Mouse (Mus musculus) testis, adult 2 months (tissue): ENCODE results near the gene Kcnc1. TPM values are rescaled to one million over a fixed set of nuclear protein-coding genes. Genes with fewer than 3 reads are reported as not detected.

Experiments used
- H3K27ac ChIP-seq: fragments of 200-500 bp; 2 replicates; pipeline ENCODE4 v1.5.1; 2012; ENCODE audit warnings: low read depth, low read length; ENCODE audit not compliant: control insufficient read depth, insufficient read depth
- H3K27me3 ChIP-seq: fragments of 200-500 bp; 2 replicates; pipeline ENCODE4 v1.6.1; 2012; ENCODE audit warnings: mild to moderate bottlenecking, low read length, moderate library complexity; ENCODE audit not compliant: control insufficient read depth, insufficient read depth
- H3K36me3 ChIP-seq: fragments of 200-500 bp; 2 replicates; pipeline ENCODE4 v1.6.1; 2012; ENCODE audit warnings: mild to moderate bottlenecking, low read length; ENCODE audit not compliant: control insufficient read depth, insufficient read depth
- H3K4me1 ChIP-seq: fragments of 200-500 bp; 2 replicates; pipeline ENCODE4 v1.6.1; 2012; ENCODE audit warnings: low read length; ENCODE audit not compliant: control insufficient read depth, insufficient read depth
- H3K4me3 ChIP-seq: fragments of 200-500 bp; 2 replicates; pipeline ENCODE4 v1.5.1; 2012; ENCODE audit warnings: low read depth, mild to moderate bottlenecking, low read length, moderate library complexity, mixed read lengths; ENCODE audit not compliant: control insufficient read depth
- CTCF ChIP-seq: fragments of 200-500 bp; IDR thresholded peaks from 2 replicates; pipeline ENCODE4 v1.5.1; 2012; ENCODE audit warnings: low read depth, mild to moderate bottlenecking, inconsistent platforms, low read length, moderate library complexity; ENCODE audit not compliant: control insufficient read depth, insufficient read depth, insufficient replicate concordance
- POLR2A ChIP-seq: fragments of 200-500 bp; IDR thresholded peaks from 2 replicates; pipeline ENCODE4 v1.6.1; 2012; ENCODE audit warnings: low read depth, mild to moderate bottlenecking, inconsistent platforms, low read length, moderate library complexity; ENCODE audit not compliant: control insufficient read depth
- polyA plus RNA-seq: library from polyadenylated mRNA; depleted of rRNA; stranded (reverse); fragments of >200 nt; gene quantifications from 2 replicates; pipeline ENCODE4 v1.2.3, GENCODE M21; 2012

Kcnc1 gene
- polyA plus RNA-seq, 1 experiment = 14.6 TPM

- TF ChIP-seq POLR2A (no peak; the same call in 1 of the 2 replicates), CTCF (no peak)
- Histone ChIP-seq H3K27me3 (no peaks in the 10 kb centered on the region), H3K4me1 (no peaks in the 10 kb centered on the region), H3K4me3 (no peak overlapping the region), H3K36me3 (no peaks in the 10 kb centered on the region), H3K27ac (no peak overlapping the region)
These were observed 8.9 kb upstream of the Kcnc1 start for GRCm38 (mm10) chr7:46387430-46387829.

- H3K4me3 ChIP-seq = no peak overlapping the region
- no peaks in the 10 kb centered on the region for H3K36me3 ChIP-seq
- H3K27ac ChIP-seq = no peak overlapping the region
- TF ChIP-seq POLR2A (no peak), CTCF (no peak)
- H3K27me3 ChIP-seq = no peaks in the 10 kb centered on the region
- H3K4me1 ChIP-seq = no peaks in the 10 kb centered on the region
These were observed 6.7 kb upstream of the Kcnc1 start for GRCm38 (mm10) chr7:46389456-46390085.

GRCm38 (mm10) chr7:46390226-46390625 is 6.1 kb upstream of the Kcnc1 start:
- Histone ChIP-seq H3K4me3 (no peak overlapping the region), H3K4me1 (no peaks in the 10 kb centered on the region), H3K27me3 (no peaks in the 10 kb centered on the region), H3K36me3 (no peaks in the 10 kb centered on the region), H3K27ac (no peak overlapping the region)
- TF ChIP-seq POLR2A (no peak), CTCF (no peak)

GRCm38 (mm10) chr7:46391701-46392100 is 4.6 kb upstream of the Kcnc1 start:
- Histone ChIP-seq H3K4me1 (peaks cover 8% of the 10 kb centered on the region), H3K36me3 (no peaks in the 10 kb centered on the region), H3K27ac (no peak overlapping the region), H3K27me3 (no peaks in the 10 kb centered on the region; the same call in 1 of the 2 replicates), H3K4me3 (no peak overlapping the region)
- TF ChIP-seq CTCF = no peak
- no peak for TF ChIP-seq POLR2A

GRCm38 (mm10) chr7:46393116-46393515 is 3.2 kb upstream of the Kcnc1 start:
- H3K4me1 ChIP-seq = peaks cover 19% of the 10 kb centered on the region
- TF ChIP-seq POLR2A (no peak), CTCF (peak; percentile 78; the same call in 1 of the 2 replicates)
- no peaks in the 10 kb centered on the region for H3K36me3 ChIP-seq
- no peak overlapping the region for H3K4me3 ChIP-seq
- no peak overlapping the region for H3K27ac ChIP-seq
- H3K27me3 ChIP-seq = no peaks in the 10 kb centered on the region; the same call in 1 of the 2 replicates

- Histone ChIP-seq H3K4me1 (peaks cover 20% of the 10 kb centered on the region), H3K27me3 (peaks cover under 1% of the 10 kb centered on the region), H3K27ac (no peak overlapping the region), H3K4me3 (no peak overlapping the region), H3K36me3 (no peaks in the 10 kb centered on the region)
- TF ChIP-seq CTCF (no peak), POLR2A (no peak)
These were observed 2.4 kb upstream of the Kcnc1 start for GRCm38 (mm10) chr7:46393718-46394511.

GRCm38 (mm10) chr7:46394933-46395332 is 1.4 kb upstream of the Kcnc1 start:
- H3K4me1 ChIP-seq = peaks cover 20% of the 10 kb centered on the region
- H3K27ac ChIP-seq = no peak overlapping the region
- H3K4me3 ChIP-seq = no peak overlapping the region
- H3K27me3 ChIP-seq = peaks cover 2% of the 10 kb centered on the region
- TF ChIP-seq POLR2A (no peak), CTCF (no peak)
- no peaks in the 10 kb centered on the region for H3K36me3 ChIP-seq
